Mouse (Mus musculus): ENCODE results near the gene Med12l. TPM values are rescaled to one million over a fixed set of nuclear protein-coding genes. Genes with fewer than 3 reads are reported as not detected.

Gene Med12l
- polyA plus RNA-seq, 1 experiment from 2014 or later: 1.0 TPM

DNA sequence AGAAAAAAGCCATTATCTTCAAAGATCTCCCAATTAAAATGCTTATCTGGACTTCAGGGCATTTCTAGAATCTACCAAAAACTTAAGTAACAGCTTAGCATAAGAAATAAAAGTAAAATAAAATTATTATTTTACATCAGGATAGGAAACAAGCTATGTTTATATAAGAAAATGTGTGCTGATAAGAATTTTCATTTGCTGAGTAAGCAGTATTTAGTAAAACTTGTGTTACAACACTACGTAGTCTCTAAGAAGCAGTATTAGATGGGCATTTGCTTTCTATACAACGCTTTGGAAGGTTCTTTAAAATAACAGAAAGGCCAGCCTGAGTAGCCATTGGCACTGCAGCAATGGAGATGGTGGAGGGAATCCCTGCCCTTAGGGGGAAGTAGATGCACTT is 257.8 kb downstream of the Med12l start:
- WGBS: 95% methylated on average over 2 of the region's 2 CpGs
- H3K4me1 ChIP-seq: peaks cover 30% of the 10 kb centered on the region
- no peak for DNase-seq (ENCODE audit: low spot score)
- H3K27ac ChIP-seq: no peak overlapping the region
- no peak overlapping the region for H3K4me3 ChIP-seq
- no peaks in the 10 kb centered on the region for H3K9me3 ChIP-seq (replicated peaks)
- H3K27me3 ChIP-seq (ENCODE audit: low read depth, poor library complexity, severe bottlenecking): no peaks in the 10 kb centered on the region
- H3K36me3 ChIP-seq: no peaks in the 10 kb centered on the region

- no peaks in the 10 kb centered on the region for H3K9me3 ChIP-seq (replicated peaks)
- no peak overlapping the region for H3K4me3 ChIP-seq
- no peaks in the 10 kb centered on the region for H3K27me3 ChIP-seq (ENCODE audit: low read depth, poor library complexity, severe bottlenecking)
- peaks cover 28% of the 10 kb centered on the region for H3K4me1 ChIP-seq
- no peaks in the 10 kb centered on the region for H3K36me3 ChIP-seq
- DNase-seq (ENCODE audit: low spot score): no peak
- 88% methylated on average over 3 of the region's 3 CpGs for WGBS
- H3K27ac ChIP-seq: no peak overlapping the region
These were observed 258.4 kb downstream of the Med12l start for GRCm38 (mm10) chr3:59263988-59264387.

GRCm38 (mm10) chr3:59270811-59271210 is 265.2 kb downstream of the Med12l start:
- DNase-seq (ENCODE audit: low spot score): no peak
- H3K4me3 ChIP-seq: no peak overlapping the region
- no peaks in the 10 kb centered on the region for H3K27me3 ChIP-seq (ENCODE audit: low read depth, poor library complexity, severe bottlenecking)
- no peaks in the 10 kb centered on the region for H3K9me3 ChIP-seq (replicated peaks)
- WGBS: 86% methylated on average over 6 of the region's 6 CpGs
- H3K4me1 ChIP-seq: peaks cover 10% of the 10 kb centered on the region
- no peak overlapping the region for H3K27ac ChIP-seq
- no peaks in the 10 kb centered on the region for H3K36me3 ChIP-seq

GRCm38 (mm10) chr3:59277502-59278253 is 272.1 kb downstream of the Med12l start:
- 24% methylated on average over 3 of the region's 3 CpGs for WGBS
- DNase-seq (ENCODE audit: low spot score): peak; percentile 34
- Histone ChIP-seq H3K4me1 (peaks cover 21% of the 10 kb centered on the region), H3K36me3 (no peaks in the 10 kb centered on the region), H3K4me3 (no peak overlapping the region), H3K9me3 (replicated peaks) (no peaks in the 10 kb centered on the region), H3K27ac (peak overlapping the region; percentile 66), H3K27me3 (ENCODE audit: low read depth, poor library complexity, severe bottlenecking) (no peaks in the 10 kb centered on the region)

DNA sequence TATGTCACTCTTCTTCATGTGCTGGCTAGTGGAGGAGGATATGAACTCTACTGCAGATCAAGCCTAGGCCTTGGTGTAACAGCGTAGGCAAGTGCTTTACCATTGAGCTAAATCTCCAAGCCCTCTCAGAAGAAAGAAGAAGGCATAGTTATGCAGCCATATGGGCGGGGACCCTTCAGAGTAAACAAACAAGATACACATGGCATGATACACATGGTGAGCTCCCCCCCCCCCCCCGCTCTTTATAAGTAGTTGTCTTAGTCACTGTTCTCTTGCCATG is 272.6 kb downstream of the Med12l start:
- Histone ChIP-seq H3K36me3 (no peaks in the 10 kb centered on the region), H3K27ac (peak overlapping the region; percentile 66), H3K9me3 (replicated peaks) (no peaks in the 10 kb centered on the region), H3K4me1 (peaks cover 21% of the 10 kb centered on the region), H3K27me3 (ENCODE audit: low read depth, poor library complexity, severe bottlenecking) (no peaks in the 10 kb centered on the region), H3K4me3 (no peak overlapping the region)
- WGBS: 85% methylated on average over 3 of the region's 3 CpGs
- no peak for DNase-seq (ENCODE audit: low spot score)

DNA sequence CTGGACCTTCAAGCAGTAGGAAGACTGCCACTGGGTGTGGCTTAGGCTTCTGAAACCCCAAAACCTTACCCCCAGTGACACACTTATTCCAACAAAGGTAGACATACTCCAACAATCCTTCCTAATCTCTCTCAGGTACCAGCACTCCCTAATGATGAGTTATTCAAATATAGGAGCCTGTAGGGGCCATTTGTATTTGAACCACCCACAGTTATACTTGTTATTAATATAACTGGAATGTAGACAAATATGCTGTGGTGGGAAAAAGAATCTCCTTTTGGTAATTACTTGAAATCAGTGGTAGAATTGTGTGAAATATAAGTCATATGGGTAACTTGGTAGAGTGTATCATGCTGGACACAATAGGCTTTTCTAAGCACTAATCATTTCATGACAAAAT is 273.0 kb downstream of the Med12l start:
- Histone ChIP-seq H3K4me1 (peaks cover 21% of the 10 kb centered on the region), H3K9me3 (replicated peaks) (no peaks in the 10 kb centered on the region), H3K36me3 (no peaks in the 10 kb centered on the region), H3K27ac (peak overlapping the region; percentile 66; the same call in 1 of the 2 replicates), H3K4me3 (no peak overlapping the region), H3K27me3 (ENCODE audit: low read depth, poor library complexity, severe bottlenecking) (no peaks in the 10 kb centered on the region)
- no peak for DNase-seq (ENCODE audit: low spot score)

DNA sequence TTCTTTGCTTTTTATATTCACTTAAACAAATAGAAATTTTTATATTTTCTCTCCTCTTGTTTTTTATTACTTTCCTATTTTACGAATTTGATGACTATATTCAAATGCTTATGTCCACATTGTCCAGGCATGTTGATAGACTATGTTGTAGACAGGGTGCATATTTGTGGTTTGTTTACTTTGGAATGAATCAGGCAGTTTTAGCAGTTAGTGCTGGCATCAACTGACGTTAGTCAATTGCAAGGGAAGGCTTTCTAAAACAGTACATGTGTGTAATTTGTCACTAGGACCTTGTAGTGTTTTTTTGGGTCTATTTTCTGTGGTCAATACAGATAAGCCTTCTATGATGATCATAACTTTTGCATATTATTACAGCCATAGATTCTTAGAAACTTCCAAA is 284.9 kb downstream of the Med12l start:
- H3K27me3 ChIP-seq (ENCODE audit: low read depth, poor library complexity, severe bottlenecking): no peaks in the 10 kb centered on the region
- DNase-seq (ENCODE audit: low spot score): no peak
- WGBS: 80% methylated on average over 2 of the region's 2 CpGs
- H3K27ac ChIP-seq: no peak overlapping the region
- H3K4me3 ChIP-seq: no peak overlapping the region
- no peaks in the 10 kb centered on the region for H3K9me3 ChIP-seq (replicated peaks)
- H3K4me1 ChIP-seq: 0 out of 2 replicates have a peak, but pooled peaks cover 3% of the 10 kb centered on the region
- H3K36me3 ChIP-seq: no peaks in the 10 kb centered on the region

- 77% methylated on average over 5 of the region's 5 CpGs for WGBS
- Histone ChIP-seq H3K9me3 (replicated peaks) (no peaks in the 10 kb centered on the region), H3K27me3 (ENCODE audit: low read depth, poor library complexity, severe bottlenecking) (no peaks in the 10 kb centered on the region), H3K4me3 (no peak overlapping the region), H3K4me1 (0 out of 2 replicates have a peak, but pooled peaks cover 3% of the 10 kb centered on the region), H3K27ac (no peak overlapping the region), H3K36me3 (no peaks in the 10 kb centered on the region)
- no peak for DNase-seq (ENCODE audit: low spot score)
These were observed 288.0 kb downstream of the Med12l start for GRCm38 (mm10) chr3:59293437-59294199.

- Histone ChIP-seq H3K9me3 (replicated peaks) (no peaks in the 10 kb centered on the region), H3K36me3 (no peaks in the 10 kb centered on the region), H3K4me1 (no peaks in the 10 kb centered on the region), H3K4me3 (no peak overlapping the region), H3K27ac (no peak overlapping the region), H3K27me3 (ENCODE audit: low read depth, poor library complexity, severe bottlenecking) (no peaks in the 10 kb centered on the region)
- WGBS: 86% methylated on average over 16 of the region's 16 CpGs
- DNase-seq (ENCODE audit: low spot score): no peak
These were observed 290.3 kb downstream of the Med12l start for GRCm38 (mm10) chr3:59295699-59296562.

DNA sequence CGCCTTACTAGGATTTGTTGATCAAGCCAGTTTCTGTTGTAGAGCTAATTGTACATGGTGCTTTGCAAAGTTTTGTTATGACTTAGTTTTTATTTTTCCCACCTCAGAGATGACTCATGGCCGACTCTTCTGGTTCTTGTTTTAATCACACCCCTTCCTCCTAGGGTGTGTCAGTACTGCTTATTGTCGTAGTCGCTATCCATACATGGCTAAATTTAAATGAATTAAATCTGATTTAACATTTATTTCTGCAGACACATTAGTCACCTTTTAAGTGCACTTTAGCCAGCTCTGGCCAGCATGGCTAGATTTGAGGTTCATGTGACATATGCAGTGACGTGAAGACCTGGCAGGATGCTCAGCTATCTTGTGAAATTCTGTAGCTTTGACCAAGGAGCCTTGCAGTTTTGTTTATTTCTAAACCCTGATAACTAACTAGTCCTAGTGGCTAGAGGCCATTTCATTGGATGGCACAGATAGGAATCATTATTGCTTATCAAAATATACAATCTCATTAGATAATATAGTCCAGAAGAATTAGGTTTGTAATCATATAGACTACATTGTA is 291.0 kb downstream of the Med12l start:
- no peak for DNase-seq (ENCODE audit: low spot score)
- Histone ChIP-seq H3K36me3 (no peaks in the 10 kb centered on the region), H3K27ac (no peak overlapping the region), H3K9me3 (replicated peaks) (no peaks in the 10 kb centered on the region), H3K4me3 (no peak overlapping the region), H3K27me3 (ENCODE audit: low read depth, poor library complexity, severe bottlenecking) (no peaks in the 10 kb centered on the region), H3K4me1 (no peaks in the 10 kb centered on the region)
- WGBS: 96% methylated on average over 5 of the region's 5 CpGs

DNA sequence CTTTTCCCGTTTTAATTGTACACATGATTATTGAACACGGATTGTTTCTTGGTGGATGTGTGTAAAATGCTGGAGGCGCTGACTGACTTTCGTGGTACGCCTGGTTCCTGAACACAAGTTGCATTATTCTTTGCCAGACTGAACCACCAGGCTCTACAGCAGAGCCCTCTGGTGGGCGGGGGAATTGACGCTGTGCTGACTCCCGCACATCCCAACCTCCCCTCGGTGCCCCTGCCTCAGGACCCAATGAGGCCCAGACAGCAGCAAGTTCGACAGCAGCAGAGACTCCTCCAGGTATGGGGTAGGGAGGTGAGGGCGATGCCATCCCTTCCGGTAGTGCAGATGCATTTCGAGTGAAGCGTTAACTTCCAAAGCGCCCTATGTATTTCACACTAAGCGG is 292.0 kb downstream of the Med12l start:
- H3K27ac ChIP-seq: no peak overlapping the region
- 85% methylated on average over 16 of the region's 16 CpGs for WGBS
- no peaks in the 10 kb centered on the region for H3K27me3 ChIP-seq (ENCODE audit: low read depth, poor library complexity, severe bottlenecking)
- no peak overlapping the region for H3K4me3 ChIP-seq
- no peaks in the 10 kb centered on the region for H3K9me3 ChIP-seq (replicated peaks)
- no peaks in the 10 kb centered on the region for H3K36me3 ChIP-seq
- no peaks in the 10 kb centered on the region for H3K4me1 ChIP-seq
- DNase-seq (ENCODE audit: low spot score): no peak

DNA sequence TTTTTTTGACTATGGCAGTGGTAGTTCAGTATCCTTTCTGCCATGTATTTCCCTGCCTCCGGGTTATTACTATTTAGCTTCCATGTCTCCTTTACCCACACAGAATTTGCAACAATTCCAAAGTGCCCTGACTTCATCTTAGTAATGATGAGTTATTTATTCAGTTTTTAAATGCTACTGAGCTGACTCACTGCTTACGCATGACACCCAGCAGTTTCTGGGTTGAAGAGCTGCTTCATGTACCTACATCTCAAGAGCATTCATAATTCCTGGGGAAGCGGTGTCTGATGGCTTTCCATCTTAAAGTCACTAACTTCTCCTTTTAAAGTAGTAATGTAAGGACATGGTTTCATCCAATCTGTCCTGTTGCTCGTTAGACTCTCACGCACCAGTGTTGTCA is 299.3 kb downstream of the Med12l start:
- WGBS: 98% methylated on average over 5 of the region's 5 CpGs

More for the DNA sequence above, 299.3 kb downstream of the Med12l start:
- Histone ChIP-seq H3K4me3 (no peak overlapping the region), H3K27ac (no peak overlapping the region), H3K27me3 (ENCODE audit: low read depth, poor library complexity, severe bottlenecking) (no peaks in the 10 kb centered on the region), H3K4me1 (no peaks in the 10 kb centered on the region), H3K9me3 (replicated peaks) (no peaks in the 10 kb centered on the region), H3K36me3 (no peaks in the 10 kb centered on the region)
- DNase-seq (ENCODE audit: low spot score): no peak

Data from limb, embryonic 10.5 days (tissue).